Mouse (Mus musculus) Patski (cell line): ENCODE data around the gene Eif4e3. TPM values are rescaled to one million over a fixed set of nuclear protein-coding genes. Genes with fewer than 3 reads are reported as not detected.

ENCODE experiments used
- ATAC-seq: fragments of 100-300 bp; one replicate; pipeline ENCODE4 v1.8.0; 2021
- CTCF ChIA-PET: fragments of 350-600 bp; sonication (Branson Sonifier 250); formaldehyde crosslinking; loops from one replicate; lab custom pipeline; 2022; ENCODE audit warnings: inconsistent platforms; lab: Charles Lee
- POLR2A ChIA-PET: fragments of 350-600 bp; sonication (Branson Sonifier 250); formaldehyde crosslinking; loops from one replicate; lab custom pipeline; 2022; ENCODE audit warnings: antibody characterized with exemption, inconsistent platforms; lab: Charles Lee
- DNase-seq: peaks from one replicate; pipeline ENCODE4 v3.0.0-alpha.2; 2011; ENCODE audit warnings: low read depth, low spot score
- H3K27me3 ChIP-seq: fragments of 371-371 bp; one replicate; pipeline ENCODE4 v1.5.1; 2021
- CTCF ChIP-seq: fragments of 100-300 bp; IDR thresholded peaks from one replicate; pipeline ENCODE4 v1.5.1; 2021
- in situ Hi-C: fragments of 300-500 bp; cut with MboI; formaldehyde crosslinking; loops from 3 replicates; pipeline ENCODE4 v1.11.1; 2018; ENCODE audit warnings: low pct_unique_long_range_greater_than_20kb, mixed read lengths
- polyA plus RNA-seq: library from polyadenylated mRNA; unstranded; gene quantifications from one replicate; pipeline ENCODE4 v1.2.3, GENCODE M21; 2021

The Eif4e3 gene
- polyA plus RNA-seq, 1 experiment from 2014 or later: 12.4 TPM

- ChIA-PET CTCF (no interaction called here), POLR2A (no interaction called here)
- no peak for DNase-seq
Measured at GRCm38 (mm10) chr6:99665457-99666317, 884 bp downstream of the Eif4e3 start.

GRCm38 (mm10) chr6:99663232-99663631, 3.3 kb downstream of the Eif4e3 start:
- ChIA-PET CTCF (no interaction called here), POLR2A (interaction anchor here (1.1 kb wide), 1 partner anchor 11 kb away, joined by 5 read pairs; no protein-coding TSS in a partner anchor)
- DNase-seq (no peak), ATAC-seq (no peak)
- in situ Hi-C loops: no loop called here
- no peak for TF ChIP-seq CTCF
- no peaks in the 10 kb centered on the region for H3K27me3 ChIP-seq

More at GRCm38 (mm10) chr6:99665457-99666317, 884 bp downstream of the Eif4e3 start:
- in situ Hi-C loops: no loop called here
- TF ChIP-seq CTCF: no peak
- no peaks in the 10 kb centered on the region for H3K27me3 ChIP-seq
- ATAC-seq: peak; percentile 28

- no peaks in the 10 kb centered on the region for H3K27me3 ChIP-seq
- TF ChIP-seq CTCF: no peak
- in situ Hi-C loops: no loop called here
- no peak for DNase-seq
- POLR2A ChIA-PET: no interaction called here
- ATAC-seq: no peak
- CTCF ChIA-PET: interaction anchor here (1.0 kb wide), 1 partner anchor 11 kb away, joined by 3 read pairs; no protein-coding TSS in a partner anchor
Measured at GRCm38 (mm10) chr6:99660443-99660842, 6.1 kb downstream of the Eif4e3 start.

GRCm38 (mm10) chr6:99658586-99658985, 8.0 kb downstream of the Eif4e3 start:
- in situ Hi-C loops: no loop called here
- CTCF ChIA-PET: no interaction called here
- TF ChIP-seq CTCF: no peak
- H3K27me3 ChIP-seq: no peaks in the 10 kb centered on the region
- ATAC-seq: no peak
- POLR2A ChIA-PET: no interaction called here
- DNase-seq: no peak

GRCm38 (mm10) chr6:99656088-99656487, 10.5 kb downstream of the Eif4e3 start:
- in situ Hi-C loops: no loop called here
- CTCF ChIA-PET: no interaction called here
- H3K27me3 ChIP-seq: no peaks in the 10 kb centered on the region
- DNase-seq: no peak
- ATAC-seq: no peak
- POLR2A ChIA-PET: no interaction called here
- TF ChIP-seq CTCF: no peak

- ChIA-PET CTCF (no interaction called here), POLR2A (interaction anchor here (0.6 kb wide), 1 partner anchor 480 kb away, joined by 3 read pairs; no protein-coding TSS in a partner anchor)
- ATAC-seq: no peak
- no peak for TF ChIP-seq CTCF
- no peaks in the 10 kb centered on the region for H3K27me3 ChIP-seq
- DNase-seq: no peak
- in situ Hi-C loops: no loop called here
Measured at GRCm38 (mm10) chr6:99655488-99655887, 11.1 kb downstream of the Eif4e3 start.

GRCm38 (mm10) chr6:99654343-99654742, 12.2 kb downstream of the Eif4e3 start:
- no peaks in the 10 kb centered on the region for H3K27me3 ChIP-seq
- POLR2A ChIA-PET: no interaction called here
- in situ Hi-C loops: no loop called here
- ATAC-seq: no peak
- CTCF ChIA-PET: no interaction called here
- TF ChIP-seq CTCF: no peak
- no peak for DNase-seq

- in situ Hi-C loops: no loop called here
- H3K27me3 ChIP-seq: no peaks in the 10 kb centered on the region
- no peak for ATAC-seq
- POLR2A ChIA-PET: interaction anchor here (1.0 kb wide), 1 partner anchor 11 kb away, joined by 5 read pairs; no protein-coding TSS in a partner anchor
- DNase-seq: no peak
- CTCF ChIA-PET: interaction anchor here (1.4 kb wide), 1 partner anchor 10 kb away, joined by 3 read pairs; no protein-coding TSS in a partner anchor
- no peak for TF ChIP-seq CTCF
Measured at GRCm38 (mm10) chr6:99652341-99652740, 14.2 kb downstream of the Eif4e3 start.

- DNase-seq: no peak
- ATAC-seq: no peak
- in situ Hi-C loops: no loop called here
- CTCF ChIA-PET: no interaction called here
- TF ChIP-seq CTCF: no peak
- POLR2A ChIA-PET: no interaction called here
- no peaks in the 10 kb centered on the region for H3K27me3 ChIP-seq
Measured at GRCm38 (mm10) chr6:99649307-99649706, 17.3 kb downstream of the Eif4e3 start.

GRCm38 (mm10) chr6:99646344-99646743, 20.2 kb downstream of the Eif4e3 start:
- CTCF ChIA-PET: no interaction called here
- DNase-seq (no peak), ATAC-seq (no peak)
- in situ Hi-C loops: no loop called here
- TF ChIP-seq CTCF: no peak
- POLR2A ChIA-PET: no interaction called here
- no peaks in the 10 kb centered on the region for H3K27me3 ChIP-seq

GRCm38 (mm10) chr6:99644876-99645275, 21.7 kb downstream of the Eif4e3 start:
- in situ Hi-C loops: no loop called here
- no peak for DNase-seq
- no peak for ATAC-seq
- ChIA-PET CTCF (interaction anchor here (0.7 to 1.1 kb wide), 2 partner anchors 12 to 17 kb away, joined by 3 read pairs; no protein-coding TSS in a partner anchor), POLR2A (no interaction called here)
- no peak for TF ChIP-seq CTCF
- no peaks in the 10 kb centered on the region for H3K27me3 ChIP-seq
